Mouse (Mus musculus) kidney, adult 2 months (tissue): ENCODE data around the gene Dock4.

ENCODE experiments used
- CTCF ChIP-seq: fragments of 200-500 bp; conservative IDR thresholded peaks from 2 replicates; pipeline ENCODE4 v1.5.1; 2011; ENCODE audit warnings: low read depth, mild to moderate bottlenecking, control low read depth, low read length, moderate library complexity, mixed read lengths; ENCODE audit not compliant: insufficient read depth, insufficient read length
- POLR2A ChIP-seq: fragments of 200-500 bp; IDR thresholded peaks from one replicate; pipeline ENCODE4 v1.6.1; 2011; ENCODE audit warnings: low read depth, low read length, control low read depth

- no peak for TF ChIP-seq CTCF
- no peak for TF ChIP-seq POLR2A
Observed at GRCm38 (mm10) chr12:40669460-40669859, 223.7 kb downstream of the Dock4 start.
